Mouse (Mus musculus) spleen, embryonic (tissue): ENCODE results near the gene Meltf.
"Not testable (repeated sequence)": the region's sequence is repeated elsewhere in the genome, so short reads cannot be mapped to it uniquely, and the experiment has no call there.

Source experiments
- CTCF ChIA-PET: fragments of 350-600 bp; sonication (Branson Sonifier 250); formaldehyde crosslinking; loops from one replicate; lab custom pipeline; 2022; lab: Charles Lee

The Meltf gene

GRCm38 (mm10) chr16:31933751-31934549 lies 55.3 kb downstream of the Meltf start, which contains the start of gene Pigz:
Gene Pigz (plus strand): TSS chr16:31933851.
- CTCF ChIA-PET, result interaction anchor here (1.8 kb wide), 1 partner anchor 9 kb away, joined by 5 read pairs; no protein-coding TSS in a partner anchor

GRCm38 (mm10) chr16:31934550-31935010 lies 56.0 kb downstream of the Meltf start:
- CTCF ChIA-PET, result interaction anchor here (1.8 kb wide), 1 partner anchor 9 kb away, joined by 5 read pairs; no protein-coding TSS in a partner anchor

GRCm38 (mm10) chr16:31935091-31935979 lies 56.7 kb downstream of the Meltf start:
- CTCF ChIA-PET, result interaction anchor here (0.5 to 0.6 kb wide), 2 partner anchors 13 to 126 kb away, joined by 3 to 7 read pairs; no protein-coding TSS in a partner anchor

GRCm38 (mm10) chr16:31936568-31936967 lies 58.0 kb downstream of the Meltf start:
- CTCF ChIA-PET, result no interaction called here

GRCm38 (mm10) chr16:31938856-31939255 lies 60.2 kb downstream of the Meltf start:
- CTCF ChIA-PET, result no interaction called here

GRCm38 (mm10) chr16:31940586-31940985 lies 62.0 kb downstream of the Meltf start:
- CTCF ChIA-PET, result no interaction called here

- CTCF ChIA-PET, result interaction anchor here (0.7 to 1.4 kb wide), 2 partner anchors 10 to 589 kb away, joined by 5 to 19 read pairs; partner anchors contain the start of gene Pigz
Measured at GRCm38 (mm10) chr16:31943980-31944379, 65.4 kb downstream of the Meltf start.

- CTCF ChIA-PET, result no interaction called here
Measured at GRCm38 (mm10) chr16:31944698-31945255, 66.2 kb downstream of the Meltf start.

- CTCF ChIA-PET, result no interaction called here
Measured at GRCm38 (mm10) chr16:31945372-31945771, 66.8 kb downstream of the Meltf start.

GRCm38 (mm10) chr16:31945986-31946385 lies 67.4 kb downstream of the Meltf start:
- CTCF ChIA-PET, result not testable (repeated sequence)

GRCm38 (mm10) chr16:31947333-31947732 lies 68.7 kb downstream of the Meltf start:
- CTCF ChIA-PET, result interaction anchor here (1.4 kb wide), 1 partner anchor 14 kb away, joined by 3 read pairs; no protein-coding TSS in a partner anchor

GRCm38 (mm10) chr16:31947901-31948316 lies 69.3 kb downstream of the Meltf start:
- CTCF ChIA-PET, result no interaction called here

GRCm38 (mm10) chr16:31948345-31948774 lies 69.8 kb downstream of the Meltf start, which contains the start of the genes 0610012G03Rik and Ncbp2:
Gene 0610012G03Rik (minus strand): TSS chr16:31948494.
Gene Ncbp2 (plus strand): TSS chr16:31948513.
- CTCF ChIA-PET, result no interaction called here
